ENCODE assay signal across 13 mouse cellular contexts in the genomic region with DNA sequence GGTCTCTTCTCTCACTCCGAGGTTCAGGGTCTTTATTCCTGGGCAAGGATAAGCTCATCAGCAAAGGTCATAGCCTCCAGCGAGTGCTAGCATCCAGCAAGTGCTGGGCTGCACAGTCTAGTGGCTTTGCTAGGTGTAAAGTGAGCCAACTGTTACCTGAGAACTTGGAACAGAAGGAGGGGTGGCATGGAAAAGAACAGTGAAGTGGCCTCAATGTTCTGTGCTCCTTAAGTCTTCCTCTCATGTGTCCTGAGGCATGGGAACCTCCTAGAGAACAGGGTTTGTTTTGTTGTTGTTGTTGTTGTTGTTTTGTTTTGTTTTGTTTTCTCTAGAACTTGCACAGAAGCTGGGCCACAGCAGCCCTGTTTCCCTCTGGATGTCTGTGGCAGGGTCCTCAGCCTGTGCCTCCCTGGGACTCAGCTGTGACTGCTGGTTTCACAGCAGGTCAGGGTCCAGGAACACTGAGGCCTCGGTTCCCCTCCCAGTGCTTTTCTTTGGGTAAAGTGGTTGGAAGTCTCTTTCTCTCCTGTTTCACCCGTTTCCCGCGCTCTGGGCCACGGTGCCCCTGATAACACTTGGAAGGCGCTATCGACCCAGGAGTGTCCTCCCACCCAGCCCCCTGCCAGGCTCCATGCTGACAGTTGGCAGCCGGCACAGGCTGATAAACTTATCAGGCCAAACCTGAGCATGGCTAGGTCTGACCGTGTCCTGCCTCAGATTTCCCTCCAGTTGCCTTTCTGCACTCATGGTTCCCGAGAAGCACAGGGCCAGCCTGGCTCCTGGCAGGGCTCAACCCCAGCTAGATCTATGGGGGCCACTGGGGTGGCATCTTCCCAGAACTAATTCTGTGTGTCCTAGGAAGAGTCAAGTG. TPM values are rescaled to one million over a fixed set of nuclear protein-coding genes. Genes with fewer than 3 reads are reported as not detected.
DNase-seq lines count a peak whose midpoint lies in the region; ATAC-seq lines count a peak whose summit lies in the region.
"Had no signal": no experiment of that assay in that cellular context is flagged by ENCODE, and none has a peak within 500 bp of the region (broad histone marks: within the 10 kb centered on the region; RNA-seq: fewer than 3 reads in every experiment).

No protein-coding gene starts in this region.

- no peaks in the 10 kb centered on the region for H3K27me3 ChIP-seq in kidney, embryonic 16.5 days (ENCODE audit: insufficient read depth, low read length)
- no peaks in the 10 kb centered on the region for H3K27me3 ChIP-seq in liver, embryonic 13.5 days
- H3K27me3 ChIP-seq: hindbrain, embryonic 12.5 days had no signal

- intact Hi-C loops in left cerebral cortex, postnatal 14 days (cut with DNase I) = no loop called here

- no peak overlapping the region for H3K27ac ChIP-seq in kidney, embryonic 16.5 days (ENCODE audit: low read length)
- H3K27ac ChIP-seq in liver, embryonic 13.5 days = peak overlapping the region; percentile 97
- H3K27ac ChIP-seq: hindbrain, embryonic 12.5 days had no signal

- ATAC-seq in kidney, embryonic 16.5 days (ENCODE audit: low FRiP score, low TSS enrichment) = peak; percentile 19; the same call in 1 of the 2 replicates
- peak; percentile 23; the same call in 1 of the 2 replicates for ATAC-seq in common myeloid progenitor, adult 5-6 weeks (replicated peaks; ENCODE audit: low read depth, poor library complexity, severe bottlenecking)
- ATAC-seq in liver, embryonic 13.5 days (ENCODE audit: low read depth) = peak; percentile 87
- ATAC-seq in inflammation-experienced regulatory T-cells, adult 6 months = no peak

- H3K4me2 ChIP-seq in kidney, embryonic 16.5 days (replicated peaks; ENCODE audit: low read depth, low read length) = no peak overlapping the region
- peak overlapping the region; percentile 61 for H3K4me2 ChIP-seq in liver, embryonic 13.5 days
- H3K4me2 ChIP-seq: hindbrain, embryonic 12.5 days had no signal

- WGBS in kidney, embryonic 16.5 days = 45% methylated on average over 12 of the region's 12 CpGs
- 5% methylated on average over 12 of the region's 12 CpGs for WGBS in liver, embryonic 13.5 days (ENCODE audit: insufficient replicate concordance)

- peaks cover 7% of the 10 kb centered on the region for H3K4me1 ChIP-seq in kidney, embryonic 16.5 days (ENCODE audit: insufficient read depth, low read length)
- peaks cover 93% of the 10 kb centered on the region for H3K4me1 ChIP-seq in liver, embryonic 13.5 days (replicated peaks)

- H3K36me3 ChIP-seq in kidney, embryonic 16.5 days (ENCODE audit: insufficient read depth, low read length) = no peaks in the 10 kb centered on the region
- H3K36me3 ChIP-seq in liver, embryonic 13.5 days = 0 out of 2 replicates have a peak, but pooled peaks cover 3% of the 10 kb centered on the region
- H3K36me3 ChIP-seq: hindbrain, embryonic 12.5 days had no signal

- H3K4me3 ChIP-seq in kidney, embryonic 16.5 days (ENCODE audit: low read length) = no peak overlapping the region
- peak overlapping the region; percentile 24 for H3K4me3 ChIP-seq in liver, embryonic 13.5 days (replicated peaks)
- H3K4me3 ChIP-seq: hindbrain, embryonic 12.5 days; myocyte had no signal

- H3K9me3 ChIP-seq in kidney, embryonic 16.5 days (ENCODE audit: low read length) = 0 out of 2 replicates have a peak, but pooled peaks cover 2% of the 10 kb centered on the region
- no peaks in the 10 kb centered on the region for H3K9me3 ChIP-seq in liver, embryonic 13.5 days (replicated peaks)
- H3K9me3 ChIP-seq: hindbrain, embryonic 12.5 days had no signal

- no peak overlapping the region for H3K9ac ChIP-seq in kidney, embryonic 16.5 days (replicated peaks; ENCODE audit: low read length)
- peak overlapping the region; percentile 76 for H3K9ac ChIP-seq in liver, embryonic 13.5 days
- H3K9ac ChIP-seq: hindbrain, embryonic 12.5 days had no signal

- DNase-seq in kidney, adult 11 months = no peak
- peak; percentile 95 for DNase-seq in liver, embryonic 13.5 days
- DNase-seq in spleen, postnatal 4 days (ENCODE audit: low spot score in 2 of 2) = peak; percentile 88
- DNase-seq in urinary bladder, postnatal 25 days (ENCODE audit: low spot score) = no peak
- DNase-seq in left cerebral cortex, postnatal 14 days (ENCODE audit: low spot score in 2 of 2) = no peak
- DNase-seq: kidney, postnatal 14 days; lung, postnatal 10 days had no signal

RNA-seq across cellular contexts. Expression of gene Gtf3c5, which starts 18.4 kb away (rescaled TPM):
- 48.5 and 49.7 TPM in 2 replicates for polyA plus RNA-seq in kidney, embryonic 16.5 days (2015; fragmentation: Nextera tagmentation; extraction: Ambion mirVana)
- 9.7 and 19.0 TPM in 2 replicates for total RNA-seq in common myeloid progenitor, adult 5-6 weeks (2017)
- 16.9 and 19.3 TPM in 2 replicates for polyA plus RNA-seq in liver, embryonic 13.5 days (2015; fragmentation: Nextera tagmentation; extraction: Ambion mirVana)
- polyA plus RNA-seq in inflammation-experienced regulatory T-cells, adult 6 months (2017; shearing (Covaris generic)) = 10 to 100 TPM; 11.3 to 17.4 (median 16.2) TPM
- 10 to 100 TPM; 15.8 to 17.6 TPM for total RNA-seq in left cerebral cortex, postnatal 14 days (2021)

RNA-seq across cellular contexts. Expression of gene Gfi1b, which starts 19.8 kb away (rescaled TPM):
- polyA plus RNA-seq in kidney, embryonic 16.5 days (2015; fragmentation: Nextera tagmentation; extraction: Ambion mirVana) = 0.33 and 0.42 TPM in 2 replicates
- total RNA-seq in common myeloid progenitor, adult 5-6 weeks (2017) = 29.5 and 30.7 TPM in 2 replicates
- 99.2 and 109 TPM in 2 replicates for polyA plus RNA-seq in liver, embryonic 13.5 days (2015; fragmentation: Nextera tagmentation; extraction: Ambion mirVana)
- polyA plus RNA-seq in inflammation-experienced regulatory T-cells, adult 6 months (2017; shearing (Covaris generic)) = not detected
- not detected for total RNA-seq in left cerebral cortex, postnatal 14 days (2021)
- total RNA-seq: gastrocnemius, adult 8-10 months had no signal
- polyA plus RNA-seq: myocyte had no signal

RNA-seq across cellular contexts. Expression of gene Cel, which starts 38.8 kb away (rescaled TPM):
- not detected in 2 replicates for polyA plus RNA-seq in kidney, embryonic 16.5 days (2015; fragmentation: Nextera tagmentation; extraction: Ambion mirVana)
- not detected in 2 replicates for total RNA-seq in common myeloid progenitor, adult 5-6 weeks (2017)
- 0.05 and 0.34 TPM in 2 replicates for polyA plus RNA-seq in liver, embryonic 13.5 days (2015; fragmentation: Nextera tagmentation; extraction: Ambion mirVana)
- not detected for polyA plus RNA-seq in inflammation-experienced regulatory T-cells, adult 6 months (2017; shearing (Covaris generic))
- not detected for total RNA-seq in left cerebral cortex, postnatal 14 days (2021)
- total RNA-seq: gastrocnemius, adult 8-10 months had no signal
- polyA plus RNA-seq: hindbrain, embryonic 12.5 days; myocyte had no signal

RNA-seq across cellular contexts. Expression of gene Tsc1, which starts 39.1 kb away (rescaled TPM):
- 23.1 and 23.3 TPM in 2 replicates for polyA plus RNA-seq in kidney, embryonic 16.5 days (2015; fragmentation: Nextera tagmentation; extraction: Ambion mirVana)
- 14.5 and 18.7 TPM in 2 replicates for total RNA-seq in common myeloid progenitor, adult 5-6 weeks (2017)
- 7.8 and 8.4 TPM in 2 replicates for polyA plus RNA-seq in liver, embryonic 13.5 days (2015; fragmentation: Nextera tagmentation; extraction: Ambion mirVana)
- polyA plus RNA-seq in inflammation-experienced regulatory T-cells, adult 6 months (2017; shearing (Covaris generic)) = 10 to 100 TPM; 11.8 to 24.1 (median 20.5) TPM
- 10 to 100 TPM; 43.4 to 45.1 TPM for total RNA-seq in left cerebral cortex, postnatal 14 days (2021)

Comparison
In these comparisons a context has a peak if more than half of its experiments do, and no peak if none do; other contexts are left out.
1. DNase-seq: peak in liver, embryonic 13.5 days (single experiment) and spleen, postnatal 4 days (2 of 2); none in kidney, adult 11 months (single experiment), urinary bladder, postnatal 25 days (single experiment) and left cerebral cortex, postnatal 14 days (0 of 2).
2. RNA of gene Gfi1b, which starts 19.8 kb away (polyA plus RNA-seq): 99.2 to 109 TPM in liver, embryonic 13.5 days; 0.33 to 0.42 TPM in kidney, embryonic 16.5 days and not detected in inflammation-experienced regulatory T-cells, adult 6 months; every median in the first group is over 10 times any median in the second.